In genomic region chr8:89245131-89245751, GRCm38 (mm10) we compare ENCODE assay signal across 11 mouse cellular contexts.
A peak's percentile ranks its signal among the peaks of the same experiment; 100 is the strongest.
DNase-seq lines count a peak whose midpoint lies in the region; ATAC-seq lines count a peak whose summit lies in the region.
"Had no signal": no experiment of that assay in that cellular context is flagged by ENCODE, and none has a peak within 500 bp of the region (broad histone marks: within the 10 kb centered on the region; RNA-seq: fewer than 3 reads in every experiment).

No protein-coding gene starts in this region.

- DNase-seq in heart, postnatal 4 days: no peak
- peak; percentile 72 for DNase-seq in embryo, embryonic 11 days
- DNase-seq in neural tube, embryonic 10.5 days (ENCODE audit: extremely low spot score, low spot score): peak; percentile 70
- DNase-seq in adrenal gland, postnatal 36 days: no peak
- no peak for DNase-seq in urinary bladder, postnatal 14 days (ENCODE audit: low spot score)
- DNase-seq: B cell, adult 2 months; gastrocnemius, postnatal 10 days had no signal

- H3K4me1 ChIP-seq in heart, embryonic 13.5 days: peaks cover 4% of the 10 kb centered on the region; the same call in 1 of the 2 replicates
- peaks cover 6% of the 10 kb centered on the region for H3K4me1 ChIP-seq in hindbrain, embryonic 15.5 days (replicated peaks)

- peaks cover 53% of the 10 kb centered on the region for H3K27me3 ChIP-seq in heart, embryonic 13.5 days (replicated peaks)
- peaks cover 29% of the 10 kb centered on the region; the same call in 1 of the 2 replicates for H3K27me3 ChIP-seq in hindbrain, embryonic 15.5 days

- H3K9ac ChIP-seq in heart, embryonic 13.5 days: peak overlapping the region; percentile 48; the same call in 1 of the 2 replicates
- H3K9ac ChIP-seq in hindbrain, embryonic 15.5 days: peak overlapping the region; percentile 26; the same call in 1 of the 2 replicates
- H3K9ac ChIP-seq: liver, embryonic 14.5 days had no signal

- H3K27ac ChIP-seq in heart, embryonic 13.5 days (replicated peaks): no peak overlapping the region
- no peak overlapping the region for H3K27ac ChIP-seq in hindbrain, embryonic 15.5 days (replicated peaks)
- H3K27ac ChIP-seq: liver, embryonic 14.5 days had no signal

- no peaks in the 10 kb centered on the region for H3K36me3 ChIP-seq in heart, embryonic 13.5 days
- no peaks in the 10 kb centered on the region for H3K36me3 ChIP-seq in hindbrain, embryonic 15.5 days

- H3K9me3 ChIP-seq in heart, embryonic 13.5 days: no peaks in the 10 kb centered on the region
- no peaks in the 10 kb centered on the region for H3K9me3 ChIP-seq in hindbrain, embryonic 15.5 days

- H3K4me2 ChIP-seq in heart, embryonic 13.5 days: peak overlapping the region; percentile 67
- H3K4me2 ChIP-seq in hindbrain, embryonic 15.5 days: peak overlapping the region; percentile 48

- WGBS in heart, embryonic 13.5 days: 28% methylated on average over 25 of the region's 25 CpGs
- WGBS in hindbrain, embryonic 15.5 days: 14% methylated on average over 25 of the region's 25 CpGs

- ATAC-seq in heart, embryonic 13.5 days (ENCODE audit: extremely low read depth, insufficient number of reproducible peaks, low FRiP score, low TSS enrichment): no peak
- no peak for ATAC-seq in hindbrain, embryonic 15.5 days (ENCODE audit: low FRiP score, low read depth)
- ATAC-seq in activated CD4-positive, CD25-positive, alpha-beta regulatory T cell, adult 4 months: no peak

- peak overlapping the region; percentile 39 for H3K4me3 ChIP-seq in heart, embryonic 13.5 days
- H3K4me3 ChIP-seq in hindbrain, embryonic 15.5 days: peak overlapping the region; percentile 22

Comparison
In these comparisons a context has a peak if more than half of its experiments do, and no peak if none do; other contexts are left out.
1. DNase-seq: peak in embryo, embryonic 11 days (single experiment) and neural tube, embryonic 10.5 days (single experiment); none in heart, postnatal 4 days (single experiment), adrenal gland, postnatal 36 days (0 of 2) and urinary bladder, postnatal 14 days (single experiment).